Mouse (Mus musculus) heart, embryonic 14.5 days (tissue): ENCODE data around the gene Kat2b. TPM values are rescaled to one million over a fixed set of nuclear protein-coding genes. Genes with fewer than 3 reads are reported as not detected.

ENCODE experiments used
- ATAC-seq: fragments of 200-750 bp; cut with Nextera tagmentation; 2 replicates; pipeline ENCODE4 v1.8.0; 2017; ENCODE audit warnings: low read depth, moderate TSS enrichment; ENCODE audit not compliant: insufficient number of reproducible peaks, insufficient read depth, low FRiP score
- H3K27ac ChIP-seq, 2 experiments: fragments of 200-500 bp in 1 of 2; fragments of 300-500 bp in 1 of 2; sonication (generic) in 1 of 2; replicated peaks in 1 of 2; 2 replicates each; pipeline ENCODE4 v1.5.1; 2012 to 2014; ENCODE audit warnings: low read depth in 2 of 2, low read length in 2 of 2, control low read depth in 1 of 2, mild to moderate bottlenecking in 1 of 2, mixed read lengths in 1 of 2; ENCODE audit not compliant: control insufficient read depth in 1 of 2, insufficient read depth in 1 of 2
- H3K27me3 ChIP-seq: fragments of 300-500 bp; sonication (generic); 2 replicates; pipeline ENCODE4 v1.6.1; 2014; ENCODE audit warnings: mild to moderate bottlenecking, low read length, control low read depth; ENCODE audit not compliant: control insufficient read depth, insufficient read depth
- H3K36me3 ChIP-seq: fragments of 300-500 bp; sonication (generic); 2 replicates; pipeline ENCODE4 v1.6.1; 2014; ENCODE audit warnings: mild to moderate bottlenecking, control low read depth, low read length, mixed read lengths; ENCODE audit not compliant: control insufficient read depth, insufficient read depth
- H3K4me1 ChIP-seq, 2 experiments: fragments of 200-500 bp in 1 of 2; fragments of 300-500 bp in 1 of 2; sonication (generic) in 1 of 2; 2 replicates each; pipeline ENCODE4 v1.6.1; 2012 to 2014; ENCODE audit warnings: low read length in 2 of 2, control low read depth in 1 of 2, mixed read lengths in 1 of 2; ENCODE audit not compliant: control insufficient read depth in 2 of 2, insufficient read depth in 2 of 2
- H3K4me2 ChIP-seq: fragments of 300-500 bp; sonication (generic); 2 replicates; pipeline ENCODE4 v1.6.1; 2014; ENCODE audit warnings: mild to moderate bottlenecking, low read length
- H3K4me3 ChIP-seq, 2 experiments: fragments of 200-500 bp in 1 of 2; fragments of 300-500 bp in 1 of 2; sonication (generic) in 1 of 2; 2 replicates each; pipeline ENCODE4 v1.5.1; 2012 to 2014; ENCODE audit warnings: low read length in 2 of 2, mild to moderate bottlenecking in 2 of 2, control low read depth in 1 of 2, low read depth in 1 of 2, moderate library complexity in 1 of 2; ENCODE audit not compliant: control insufficient read depth in 1 of 2, insufficient read depth in 1 of 2
- H3K9ac ChIP-seq: fragments of 300-500 bp; sonication (generic); 2 replicates; pipeline ENCODE4 v1.6.1; 2014; ENCODE audit warnings: mild to moderate bottlenecking, low read length
- H3K9me3 ChIP-seq: fragments of 300-500 bp; sonication (generic); 2 replicates; pipeline ENCODE4 v1.6.1; 2016; ENCODE audit warnings: low read length, control low read depth; ENCODE audit not compliant: control insufficient read depth
- WGBS: fragments of 180-500 bp; shearing (Covaris S2); extraction: QIAGEN DNeasy Blood & Tissue Kit; methylation state at CpG from one replicate; pipeline ENCODE4 v1.1.7; 2014; 5-methylcytosine and 5-hydroxymethylcytosine counted together
- polyA plus RNA-seq: library from polyadenylated mRNA; unstranded; fragments of >200 nt; fragmentation: Nextera tagmentation; extraction: Ambion mirVana; gene quantifications from 2 replicates; pipeline ENCODE4 v1.2.1, GENCODE M21; 2014

Gene Kat2b
- polyA plus RNA-seq, 1 experiment from 2014 or later, result 16.6 TPM

DNA sequence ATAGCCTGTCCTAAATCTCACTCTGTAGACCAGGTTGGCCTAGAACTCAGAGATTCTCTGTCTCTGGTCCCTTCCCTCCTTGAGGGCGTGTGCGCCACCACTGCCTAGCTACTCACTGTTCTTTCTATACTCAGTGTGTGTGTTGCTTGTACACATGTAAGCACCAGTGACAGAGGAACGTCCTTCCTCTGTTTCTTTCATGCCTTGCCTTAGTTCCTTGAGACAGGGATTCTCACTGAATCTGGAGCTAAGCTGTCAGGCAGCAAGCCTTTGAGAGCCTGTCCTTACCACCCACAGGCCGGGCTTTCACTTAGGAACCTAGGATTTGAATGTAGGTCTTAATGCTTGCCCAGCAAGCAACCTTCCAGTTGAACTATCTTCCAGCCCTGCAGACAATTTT is 13.0 kb downstream of the Kat2b start:
- Histone ChIP-seq H3K4me3 (no peak overlapping the region), H3K9me3 (no peaks in the 10 kb centered on the region), H3K4me1 (peaks cover 22 to 48% of the 10 kb centered on the region in 2 experiments), H3K4me2 (no peak overlapping the region), H3K27me3 (no peaks in the 10 kb centered on the region), H3K36me3 (no peaks in the 10 kb centered on the region), H3K9ac (no peak overlapping the region), H3K27ac (peak overlapping the region; percentile 76 to 83)
- ATAC-seq, result no peak
- 62% methylated on average over 4 of the region's 4 CpGs for WGBS

DNA sequence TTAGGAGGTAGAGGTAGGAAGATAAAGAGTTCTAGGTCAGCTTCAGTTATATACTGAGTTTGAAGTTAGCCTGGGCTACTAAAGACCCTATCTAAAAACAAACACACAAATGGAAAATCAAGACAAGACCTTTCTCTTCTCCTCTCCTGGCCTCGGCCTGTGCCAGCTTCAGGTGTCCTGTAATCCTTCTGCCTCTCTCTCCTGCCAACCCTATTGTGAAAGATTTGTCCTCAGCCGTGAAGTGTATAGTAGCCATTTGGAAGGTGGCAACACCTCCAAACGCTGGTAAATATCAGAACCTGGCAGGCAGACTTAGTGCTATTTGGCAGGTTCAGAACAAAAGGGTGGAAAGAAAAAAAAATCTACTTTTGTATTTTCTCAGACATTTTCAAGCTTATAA is 13.6 kb downstream of the Kat2b start:
- Histone ChIP-seq H3K4me2 (no peak overlapping the region), H3K9ac (no peak overlapping the region), H3K27me3 (no peaks in the 10 kb centered on the region), H3K36me3 (no peaks in the 10 kb centered on the region), H3K9me3 (no peaks in the 10 kb centered on the region), H3K27ac (peak overlapping the region in 1 of 2 experiments; percentile 31; a peak in 1 of 4 replicates), H3K4me1 (peaks cover 25 to 52% of the 10 kb centered on the region in 2 experiments), H3K4me3 (no peak overlapping the region)
- no peak for ATAC-seq
- WGBS, result 56% methylated on average over 3 of the region's 3 CpGs

DNA sequence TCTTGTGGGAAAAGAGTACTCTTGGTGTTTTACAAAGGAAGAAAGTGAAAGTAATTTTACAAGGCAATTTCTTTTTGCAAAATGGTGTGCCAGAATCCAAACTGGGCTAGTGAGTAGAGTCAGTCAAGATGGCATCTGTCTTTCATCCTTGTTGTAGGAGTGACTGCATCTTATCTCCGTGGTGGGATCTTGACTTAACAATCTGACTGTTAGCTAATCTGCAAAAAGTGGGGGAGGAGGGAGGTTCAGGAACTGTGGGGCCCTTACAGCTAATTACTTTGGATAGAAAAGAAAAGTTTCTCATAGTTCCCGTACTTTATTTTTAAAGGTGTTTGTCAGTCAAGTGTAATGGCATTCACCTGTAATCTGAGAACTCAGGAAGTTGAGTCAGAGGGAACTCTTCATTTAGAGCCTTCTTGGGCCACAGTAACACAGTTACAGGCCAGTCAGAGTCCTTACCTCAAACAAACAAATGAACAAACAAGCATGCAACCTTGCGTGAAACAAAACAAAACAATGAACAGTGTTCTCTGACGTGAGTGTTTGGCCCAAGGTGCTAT is 15.4 kb downstream of the Kat2b start:
- Histone ChIP-seq H3K27ac (peak overlapping the region; percentile 25 to 43; a peak in 1 of 4 replicates), H3K4me1 (peaks cover 33 to 62% of the 10 kb centered on the region in 2 experiments), H3K4me2 (no peak overlapping the region), H3K9ac (no peak overlapping the region), H3K9me3 (no peaks in the 10 kb centered on the region), H3K4me3 (no peak overlapping the region), H3K27me3 (no peaks in the 10 kb centered on the region), H3K36me3 (no peaks in the 10 kb centered on the region)
- no peak for ATAC-seq
- 43% methylated on average over 4 of the region's 4 CpGs for WGBS

DNA sequence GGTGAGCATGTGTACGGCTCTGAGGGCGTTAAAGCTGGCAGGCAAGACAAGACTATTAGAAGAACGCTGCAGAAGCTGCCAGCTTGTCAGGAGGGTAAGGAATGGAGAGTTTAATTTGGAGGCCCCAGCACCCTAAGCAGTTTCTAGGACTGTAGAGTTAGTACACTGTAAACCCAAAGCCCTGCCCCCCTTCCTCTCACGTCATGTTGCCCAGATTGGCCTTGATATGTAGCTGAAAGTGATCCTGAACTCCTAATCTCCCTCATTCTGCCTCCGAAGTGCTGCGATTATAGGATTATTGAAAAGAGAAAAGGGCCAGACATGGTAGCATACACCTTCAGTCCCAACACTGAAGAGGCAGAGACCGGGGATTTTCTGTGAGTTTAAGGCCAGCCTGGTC is 16.1 kb downstream of the Kat2b start:
- Histone ChIP-seq H3K27me3 (no peaks in the 10 kb centered on the region), H3K9ac (no peak overlapping the region), H3K27ac (0 out of 4 replicates have a peak overlapping the region, but pooled peaks of 1 of the 2 experiments have one; percentile 25), H3K36me3 (no peaks in the 10 kb centered on the region), H3K4me1 (peaks cover 40 to 60% of the 10 kb centered on the region in 2 experiments), H3K4me2 (no peak overlapping the region), H3K9me3 (no peaks in the 10 kb centered on the region), H3K4me3 (no peak overlapping the region)
- 86% methylated on average over 7 of the region's 7 CpGs for WGBS
- no peak for ATAC-seq

DNA sequence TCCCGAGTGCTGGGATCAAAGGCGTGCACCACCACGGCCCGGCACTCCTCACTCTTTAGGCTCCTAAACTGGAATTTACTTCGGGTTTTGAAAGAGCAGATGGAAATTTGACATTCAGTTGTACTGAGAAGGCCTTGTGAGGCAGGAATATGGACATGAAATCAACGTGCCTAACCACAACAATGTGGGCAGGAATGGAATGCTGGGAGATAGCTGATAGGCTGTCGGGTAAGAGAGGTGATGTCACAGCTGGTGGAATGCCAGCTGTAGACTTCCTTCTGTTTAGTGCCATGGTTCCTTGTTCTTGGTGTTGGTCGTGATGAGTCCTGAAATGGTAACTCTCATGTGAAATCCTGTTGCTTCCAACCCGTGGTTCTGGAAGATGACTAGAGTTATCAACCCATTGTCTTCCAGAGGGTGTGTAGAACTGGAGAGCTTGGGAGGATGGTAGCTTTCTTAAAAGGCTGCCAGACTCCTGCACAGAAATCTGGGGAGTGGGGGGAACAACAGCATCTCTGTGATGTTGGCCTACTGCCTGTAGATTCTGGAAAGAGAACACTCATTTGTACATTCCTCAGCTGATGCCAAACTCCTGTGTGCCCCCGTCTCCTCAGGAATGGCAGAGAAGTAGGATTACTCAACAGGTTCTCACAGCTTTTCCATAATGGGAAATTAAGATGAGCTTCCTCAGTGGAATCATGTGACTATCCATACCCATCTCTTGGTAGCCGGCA is 17.4 kb downstream of the Kat2b start:
- H3K9me3 ChIP-seq, result no peaks in the 10 kb centered on the region
- H3K9ac ChIP-seq, result no peak overlapping the region
- no peak overlapping the region for H3K4me3 ChIP-seq
- H3K4me2 ChIP-seq, result no peak overlapping the region
- ATAC-seq, result peak; percentile 38; the same call in 1 of the 2 replicates
- H3K4me1 ChIP-seq, result peaks cover 36 to 56% of the 10 kb centered on the region in 2 experiments
- peak overlapping the region; percentile 13 to 61 for H3K27ac ChIP-seq
- 57% methylated on average over 11 of the region's 11 CpGs for WGBS
- no peaks in the 10 kb centered on the region for H3K36me3 ChIP-seq
- no peaks in the 10 kb centered on the region for H3K27me3 ChIP-seq

DNA sequence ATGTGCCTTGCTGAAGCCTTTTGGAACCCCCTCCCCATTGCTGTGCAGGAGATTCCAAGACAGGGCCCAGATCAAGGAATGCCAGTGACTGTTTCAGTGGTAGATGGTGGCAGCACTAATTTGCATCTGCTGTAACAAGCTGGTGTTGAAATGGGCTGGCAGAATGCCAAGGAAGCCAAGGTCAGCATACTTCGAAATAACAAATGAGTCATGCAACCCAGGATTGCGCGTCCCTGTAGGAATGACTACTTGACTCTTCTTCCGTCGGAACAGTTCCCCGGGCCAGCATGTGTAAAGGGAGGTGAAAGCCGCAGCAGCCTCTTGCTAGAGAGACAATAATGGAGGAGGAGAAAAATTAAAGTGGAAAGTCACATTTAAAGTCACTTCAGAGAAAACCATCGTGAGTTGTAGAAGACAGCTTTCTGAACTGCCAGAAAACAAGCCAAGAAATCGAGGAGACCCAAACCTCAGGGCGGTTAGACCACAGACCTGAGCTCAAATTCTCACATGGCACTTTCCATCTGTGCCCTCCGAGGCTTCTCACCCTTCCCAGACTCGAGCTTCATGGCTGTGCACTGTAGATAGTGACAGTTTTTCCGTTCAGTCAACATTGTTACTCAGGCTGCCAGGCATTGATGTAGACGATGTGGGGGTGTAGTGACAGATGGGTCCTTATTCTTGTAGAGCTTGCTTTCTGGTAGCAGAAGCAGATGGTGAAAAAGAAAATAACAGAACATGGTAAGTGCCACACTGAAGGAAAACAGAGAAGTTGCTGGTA is 20.6 kb downstream of the Kat2b start:
- Histone ChIP-seq H3K9me3 (no peaks in the 10 kb centered on the region), H3K36me3 (no peaks in the 10 kb centered on the region), H3K4me2 (peak overlapping the region; percentile 52), H3K27ac (peak overlapping the region; percentile 93 to 97), H3K4me3 (no peak overlapping the region), H3K9ac (peak overlapping the region; percentile 55), H3K27me3 (no peaks in the 10 kb centered on the region), H3K4me1 (peaks cover 35 to 44% of the 10 kb centered on the region in 2 experiments)
- WGBS, result 11% methylated on average over 14 of the region's 14 CpGs
- peak; percentile 88 for ATAC-seq

DNA sequence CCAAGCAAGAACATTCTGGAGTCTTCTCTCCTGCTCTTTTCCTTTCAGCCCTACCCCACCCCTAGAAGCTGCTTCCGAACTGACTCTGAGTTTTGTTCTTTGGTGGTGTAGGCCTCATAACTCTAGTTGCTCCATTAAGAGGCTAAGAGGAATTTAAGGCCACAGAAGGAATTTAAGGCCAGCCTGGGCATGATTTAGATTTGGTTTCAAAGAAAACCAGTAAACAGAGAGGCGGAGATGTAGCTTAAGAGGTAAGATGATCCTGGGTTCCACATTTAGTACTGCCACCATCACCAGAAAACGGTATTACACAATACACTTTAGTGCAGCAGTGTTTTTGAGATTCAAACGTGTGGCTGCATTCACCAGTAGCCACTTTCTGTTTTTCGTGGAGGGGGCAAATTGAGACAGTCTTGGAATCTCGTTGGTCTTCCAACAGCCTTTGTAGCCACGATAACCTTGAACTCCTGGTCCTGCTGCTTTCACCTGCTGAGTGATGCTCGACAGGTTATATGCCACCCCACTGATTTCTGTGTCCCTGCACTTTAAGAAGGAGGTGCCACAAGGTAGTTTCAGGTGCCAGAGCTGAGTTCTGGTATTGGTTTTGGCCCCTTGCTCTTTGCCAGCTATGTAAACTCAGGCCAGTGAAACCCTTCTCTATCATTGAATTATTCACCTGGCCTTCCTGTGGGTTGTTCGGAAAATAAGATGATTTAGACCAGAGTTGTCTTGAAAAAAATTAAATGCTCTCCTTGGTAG is 21.6 kb downstream of the Kat2b start:
- Histone ChIP-seq H3K27me3 (no peaks in the 10 kb centered on the region), H3K9ac (peak overlapping the region; percentile 55), H3K4me1 (peaks cover 35 to 42% of the 10 kb centered on the region in 2 experiments), H3K4me2 (peak overlapping the region; percentile 52; the same call in 1 of the 2 replicates), H3K27ac (peak overlapping the region; percentile 93 to 97), H3K36me3 (no peaks in the 10 kb centered on the region), H3K9me3 (no peaks in the 10 kb centered on the region), H3K4me3 (no peak overlapping the region)
- WGBS, result 72% methylated on average over 9 of the region's 9 CpGs
- no peak for ATAC-seq
